Mouse (Mus musculus) CH12.LX (cell line): ENCODE measurements around the gene Hist1h4k. TPM values are rescaled to one million over a fixed set of nuclear protein-coding genes. Genes with fewer than 3 reads are reported as not detected.
A peak's percentile ranks its signal among the peaks of the same experiment; 100 is the strongest.

Experiments used
- DNase-seq: peaks from one replicate; pipeline ENCODE4 v3.0.0-alpha.2; 2013; ENCODE audit errors: extremely low read depth
- H3K27ac ChIP-seq: 2 replicates; pipeline ENCODE4 v1.5.1; 2012; ENCODE audit warnings: low read depth, mild to moderate bottlenecking, control low read depth, moderate library complexity; ENCODE audit not compliant: insufficient read depth
- H3K27me3 ChIP-seq: replicated peaks from 2 replicates; pipeline ENCODE3; 2012; ENCODE audit warnings: inconsistent platforms
- H3K36me3 ChIP-seq, 2 experiments: replicated peaks in 1 of 2; 2 replicates each; pipeline versions ENCODE3 to v1.6.1; 2012; ENCODE audit warnings: inconsistent platforms in 1 of 2, low read length in 1 of 2, mild to moderate bottlenecking in 1 of 2, mixed read lengths in 1 of 2, moderate library complexity in 1 of 2; ENCODE audit not compliant: control insufficient read depth in 1 of 2, insufficient read depth in 1 of 2
- H3K4me1 ChIP-seq, 2 experiments: 2 replicates each; pipeline ENCODE4 v1.6.1; 2012; ENCODE audit warnings: inconsistent platforms in 1 of 2, moderate library complexity in 1 of 2; ENCODE audit not compliant: insufficient read depth in 2 of 2, control insufficient read depth in 1 of 2
- H3K4me2 ChIP-seq: 2 replicates; pipeline ENCODE4 v1.6.1; 2012; ENCODE audit warnings: low read depth, mild to moderate bottlenecking, control low read depth; ENCODE audit not compliant: poor library complexity, insufficient read depth, severe bottlenecking
- H3K4me3 ChIP-seq, 3 experiments: fragments of 150-350 bp in 1 of 3; sonication (generic) in 1 of 3; replicated peaks in 1 of 3; 2 replicates each; pipeline versions ENCODE3 to v1.5.1; 2011 to 2012; ENCODE audit warnings: low read depth in 2 of 3, low read length in 2 of 3, mild to moderate bottlenecking in 2 of 3, moderate library complexity in 2 of 3, control low read depth in 1 of 3, improper control_type of control experiment in 1 of 3, inconsistent platforms in 1 of 3, mixed read lengths in 1 of 3; ENCODE audit not compliant: poor library complexity in 1 of 3
- H3K79me2 ChIP-seq: replicated peaks from 2 replicates; pipeline ENCODE4 v1.6.1; 2012; ENCODE audit warnings: mild to moderate bottlenecking, moderate library complexity; ENCODE audit not compliant: control insufficient read depth, poor library complexity, insufficient read depth, severe bottlenecking; ENCODE audit errors: extremely low read depth
- H3K9ac ChIP-seq: 2 replicates; pipeline ENCODE4 v1.6.1; 2012; ENCODE audit warnings: low read depth, mild to moderate bottlenecking, control low read depth, moderate library complexity; ENCODE audit not compliant: insufficient read depth
- H3K9me3 ChIP-seq: replicated peaks from 2 replicates; pipeline ENCODE3; 2012; ENCODE audit warnings: low read length, inconsistent platforms, mixed read lengths
- CHD1 ChIP-seq: IDR thresholded peaks from 2 replicates; pipeline ENCODE4 v1.6.1; 2012; ENCODE audit warnings: low read depth, low read length, improper control_type of control experiment, inconsistent platforms
- CTCF ChIP-seq, 2 experiments: IDR thresholded peaks in 1 of 2; conservative IDR thresholded peaks in 1 of 2; 2 replicates each; pipeline ENCODE4 v1.5.1; 2011 to 2012; ENCODE audit warnings: low read depth in 2 of 2, low read length in 2 of 2, improper control_type of control experiment in 1 of 2, inconsistent platforms in 1 of 2, mild to moderate bottlenecking in 1 of 2, moderate library complexity in 1 of 2
- JUN ChIP-seq: IDR thresholded peaks from 2 replicates; pipeline ENCODE4 v1.6.1; 2011; ENCODE audit warnings: low read depth, mild to moderate bottlenecking, low read length, improper control_type of control experiment, moderate library complexity; ENCODE audit not compliant: insufficient read depth
- MAFK ChIP-seq: IDR thresholded peaks from 2 replicates; pipeline ENCODE4 v1.6.1; 2011; ENCODE audit warnings: low read length, improper control_type of control experiment; ENCODE audit not compliant: insufficient replicate concordance
- MXI1 ChIP-seq: IDR thresholded peaks from 2 replicates; pipeline ENCODE4 v1.6.1; 2011; ENCODE audit warnings: mild to moderate bottlenecking, low read depth, low read length, improper control_type of control experiment
- NELFE ChIP-seq: IDR thresholded peaks from 2 replicates; pipeline ENCODE4 v1.6.1; 2011; ENCODE audit warnings: low read depth, low read length, improper control_type of control experiment
- SMC3 ChIP-seq: IDR thresholded peaks from 2 replicates; pipeline ENCODE4 v1.6.1; 2011; ENCODE audit warnings: low read depth, low read length, improper control_type of control experiment
- TBP ChIP-seq: conservative IDR thresholded peaks from 2 replicates; pipeline ENCODE4 v1.6.1; 2011; ENCODE audit warnings: low read depth, low read length, improper control_type of control experiment
- USF1 ChIP-seq: IDR thresholded peaks from 2 replicates; pipeline ENCODE4 v1.6.1; 2014; ENCODE audit warnings: low read depth, mild to moderate bottlenecking, inconsistent platforms, low read length, improper control_type of control experiment
- ZC3H11A ChIP-seq: IDR thresholded peaks from 2 replicates; pipeline ENCODE4 v1.6.1; 2012; ENCODE audit warnings: low read depth, mild to moderate bottlenecking, inconsistent platforms, low read length, improper control_type of control experiment
- ZNF384 ChIP-seq: IDR thresholded peaks from 2 replicates; pipeline ENCODE4 v1.6.1; 2012; ENCODE audit warnings: low read depth, low read length, improper control_type of control experiment, inconsistent platforms
- dilution Hi-C: fragments of 300-500 bp; cut with MboI; formaldehyde crosslinking; loops from 2 replicates; pipeline ENCODE4 v1.14.3; 2020; ENCODE audit warnings: low sequenced_read_pairs; ENCODE audit not compliant: extremely low pct_unique_long_range_greater_than_20kb, extremely low pct_ligation_motif_present
- in situ Hi-C: fragments of 300-500 bp; cut with MboI; formaldehyde crosslinking; loops from 3 replicates; pipeline ENCODE4 v1.14.3; 2019; ENCODE audit warnings: low sequenced_read_pairs, low pct_ligation_motif_present, low pct_unique_long_range_greater_than_20kb, mixed read lengths
- polyA plus RNA-seq: library from polyadenylated mRNA; unstranded; fragments of >175 nt; gene quantifications from 2 replicates; pipeline ENCODE4 v1.2.1, GENCODE M21; 2012; ENCODE audit warnings: low read depth; ENCODE audit not compliant: insufficient read length
- total RNA-seq, 2 experiments: library from RNA; depleted of rRNA; stranded (reverse); fragments of 300-350 nt in 1 of 2; fragments of >200 nt in 1 of 2; gene quantifications; 2 replicates each; pipeline ENCODE4 v1.2.3; 2012 to 2014

The Hist1h4k gene
- total and polyA plus RNA-seq, 3 experiments: 13.2 to 4,319 (median 25.4) TPM

DNA sequence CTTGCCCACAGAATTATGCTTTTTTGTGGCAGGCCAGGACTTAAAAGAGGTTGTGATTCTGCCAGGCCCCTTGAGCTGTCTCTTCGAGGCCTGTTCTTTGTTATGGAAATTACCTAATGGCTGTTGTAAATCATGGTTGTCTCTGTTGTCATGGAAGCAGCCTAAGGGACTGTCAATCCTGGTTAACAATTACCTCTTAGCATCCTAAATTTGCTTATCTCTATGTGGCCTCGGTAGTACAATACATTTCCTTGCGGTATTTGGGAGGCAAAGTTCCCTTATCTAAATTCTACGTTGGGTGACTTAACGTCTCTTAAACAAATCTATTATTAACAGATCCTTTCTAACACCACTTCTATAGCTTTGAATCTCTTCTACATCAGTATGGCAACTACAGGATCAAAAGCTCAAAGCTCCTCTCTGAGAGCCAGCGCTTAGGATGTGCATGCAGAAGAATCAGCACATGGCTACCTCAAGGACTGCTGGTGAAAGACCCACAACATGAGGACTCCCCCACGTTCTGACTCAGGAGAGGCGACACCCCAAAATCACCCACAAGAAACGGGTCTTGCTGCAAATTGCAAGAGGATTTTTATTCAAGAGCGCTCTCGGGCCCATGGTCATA is 22.2 kb downstream of the Hist1h4k start:
- DNase-seq: no peak
- in situ Hi-C loops: loop anchor here (25.0 kb wide), 1 partner anchor 1834 kb away; the partner anchor contains the start of genes Hist1h1d, Hist1h2ad, Hist1h2ae and Hist1h2bf
- no peak overlapping the region for H3K4me3 ChIP-seq
- H3K4me1 ChIP-seq: peaks cover under 1 to 7% of the 10 kb centered on the region in 2 experiments; a peak in 3 of 4 replicates
- no peaks in the 10 kb centered on the region for H3K79me2 ChIP-seq
- no peaks in the 10 kb centered on the region for H3K36me3 ChIP-seq
- TF ChIP-seq JUN (no peak), CTCF (conservative IDR thresholded peaks at IDR 0.05 in 1 of 2, IDR thresholded peaks at IDR 0.05 in 1 of 2; ENCODE audit: low read depth in 2 of 2, low read length in 2 of 2) (no peak), TBP (no peak), MXI1 (no peak), USF1 (no peak)
- no peak overlapping the region for H3K4me2 ChIP-seq
- H3K9me3 ChIP-seq: no peaks in the 10 kb centered on the region
- no peaks in the 10 kb centered on the region for H3K27me3 ChIP-seq
- dilution Hi-C loops: no loop called here
- no peak overlapping the region for H3K27ac ChIP-seq
- H3K9ac ChIP-seq: no peak overlapping the region

DNA sequence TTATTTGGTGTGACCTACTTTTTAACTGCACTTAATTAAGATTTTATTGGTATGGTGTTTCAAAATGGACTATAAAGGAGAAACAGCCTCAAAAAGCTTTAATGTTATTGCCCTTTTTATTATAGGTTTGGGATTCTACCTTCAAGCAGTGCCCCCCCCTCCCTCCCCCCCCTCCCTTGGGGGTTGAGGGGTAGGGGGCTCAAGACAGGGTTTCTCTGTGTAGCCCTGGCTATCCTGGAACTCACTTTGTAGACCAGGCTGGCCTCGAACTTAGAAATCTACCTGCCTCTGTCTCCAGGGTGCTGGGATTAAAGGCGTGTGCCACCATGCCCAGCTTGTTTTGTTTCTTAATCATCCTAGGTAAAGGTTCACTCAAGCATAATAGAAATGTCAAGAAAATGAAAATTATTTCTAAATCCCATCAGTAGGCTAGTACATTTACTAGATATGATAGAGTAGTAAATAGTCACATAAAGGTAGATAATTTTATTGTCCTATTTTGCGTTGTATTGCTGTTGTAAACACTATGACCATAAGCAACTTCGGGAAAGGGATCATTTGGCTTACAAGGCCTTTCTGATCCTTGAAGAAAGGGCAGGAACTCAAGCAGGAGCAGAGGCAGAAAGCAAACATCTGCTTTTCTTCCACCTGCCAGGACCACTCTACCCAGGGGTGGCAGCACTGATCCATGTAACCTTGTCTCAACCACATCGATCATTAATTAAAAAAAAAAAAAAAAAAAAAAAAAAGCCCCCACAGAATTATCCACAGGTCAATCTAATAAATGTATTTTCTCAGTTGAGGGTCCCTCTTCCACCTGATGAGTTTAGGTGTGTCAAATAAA is 27.1 kb downstream of the Hist1h4k start:
- no peak for DNase-seq
- H3K36me3 ChIP-seq: no peaks in the 10 kb centered on the region
- no peak overlapping the region; the same call in 1 of the 2 replicates for H3K4me2 ChIP-seq
- no peaks in the 10 kb centered on the region for H3K79me2 ChIP-seq
- dilution Hi-C loops: no loop called here
- in situ Hi-C loops: loop anchor here (25.0 kb wide), 2 partner anchors 214 to 336 kb away; partner anchors contain the start of gene Zfp184
- H3K27me3 ChIP-seq: no peaks in the 10 kb centered on the region
- TF ChIP-seq CHD1 (peak; percentile 55; the same call in 1 of the 2 replicates), ZC3H11A (no peak), ZNF384 (peak; percentile 93), CTCF (conservative IDR thresholded peaks at IDR 0.05 in 1 of 2, IDR thresholded peaks at IDR 0.05 in 1 of 2; ENCODE audit: low read depth in 2 of 2, low read length in 2 of 2) (peak in 1 of 2 experiments; percentile 48; a peak in 2 of 4 replicates), MAFK (no peak), TBP (0 out of 2 replicates have a peak, but pooled peaks have one; percentile 5), NELFE (no peak), SMC3 (no peak)
- no peaks in the 10 kb centered on the region for H3K9me3 ChIP-seq
- no peak overlapping the region for H3K4me3 ChIP-seq
- peak overlapping the region; percentile 80 for H3K9ac ChIP-seq
- no peak overlapping the region for H3K27ac ChIP-seq
- peaks cover 2 to 28% of the 10 kb centered on the region in 2 experiments; a peak in 2 of 4 replicates for H3K4me1 ChIP-seq
